Mouse (Mus musculus): ENCODE results near the gene Utrn. TPM values are rescaled to one million over a fixed set of nuclear protein-coding genes. Genes with fewer than 3 reads are reported as not detected.
A peak's percentile ranks its signal among the peaks of the same experiment; 100 is the strongest.

The Utrn gene
- polyA plus RNA-seq, 1 experiment from 2014 or later, result 23.6 TPM

DNA sequence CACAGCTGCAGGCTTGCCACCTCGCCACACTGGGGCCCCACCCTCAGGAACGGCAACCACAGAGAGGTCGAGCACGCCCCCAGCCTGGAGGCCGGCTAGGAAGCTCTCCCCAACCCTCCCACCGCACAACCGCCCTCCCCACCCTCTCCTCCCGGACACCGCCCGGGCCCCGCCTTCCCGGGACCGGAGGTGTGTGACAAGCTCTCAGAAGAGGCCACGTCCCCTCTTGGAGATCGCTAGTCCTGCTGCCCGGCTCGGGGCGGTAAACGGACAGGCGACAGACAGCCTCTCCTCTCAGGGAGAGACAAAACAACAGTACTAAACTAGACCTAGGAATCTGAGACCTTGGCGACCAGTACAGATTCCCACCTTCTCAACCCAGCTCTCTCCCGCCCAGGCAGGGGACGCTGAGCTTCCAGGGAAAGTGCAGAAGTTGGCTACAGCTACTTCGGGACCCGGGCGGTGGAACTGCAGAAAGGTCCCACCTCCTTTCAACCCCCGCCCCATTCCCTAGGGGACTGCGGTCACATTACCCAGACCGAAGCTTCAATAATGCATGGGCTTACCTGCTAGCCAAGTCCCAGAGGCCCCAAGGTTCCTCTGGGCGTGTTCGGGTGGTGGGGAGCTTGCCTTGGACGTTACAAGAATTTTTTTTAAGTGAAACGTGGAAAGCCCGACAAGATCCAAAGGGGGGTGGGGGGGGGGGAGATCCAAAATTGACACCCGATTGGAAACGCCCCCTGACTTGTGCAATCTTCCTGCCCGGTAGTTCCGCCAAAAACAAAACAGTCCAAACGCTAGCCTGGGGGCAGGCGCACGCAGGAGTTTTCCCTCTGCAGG, 756 bp downstream of the Utrn start:
- Histone ChIP-seq H3K27ac (peak overlapping the region; percentile 51), H3K4me2 (replicated peaks) (peak overlapping the region; percentile 95), H3K9ac (replicated peaks) (peak overlapping the region; percentile 71), H3K36me3 (no peaks in the 10 kb centered on the region), H3K9me3 (no peaks in the 10 kb centered on the region), H3K27me3 (peaks cover 12% of the 10 kb centered on the region; the same call in 1 of the 2 replicates), H3K4me1 (replicated peaks) (peaks cover 23% of the 10 kb centered on the region), H3K4me3 (replicated peaks) (peak overlapping the region; percentile 72)
- peak; percentile 77 for ATAC-seq
- WGBS, result under 1% methylated on average over 35 of the region's 41 CpGs

DNA sequence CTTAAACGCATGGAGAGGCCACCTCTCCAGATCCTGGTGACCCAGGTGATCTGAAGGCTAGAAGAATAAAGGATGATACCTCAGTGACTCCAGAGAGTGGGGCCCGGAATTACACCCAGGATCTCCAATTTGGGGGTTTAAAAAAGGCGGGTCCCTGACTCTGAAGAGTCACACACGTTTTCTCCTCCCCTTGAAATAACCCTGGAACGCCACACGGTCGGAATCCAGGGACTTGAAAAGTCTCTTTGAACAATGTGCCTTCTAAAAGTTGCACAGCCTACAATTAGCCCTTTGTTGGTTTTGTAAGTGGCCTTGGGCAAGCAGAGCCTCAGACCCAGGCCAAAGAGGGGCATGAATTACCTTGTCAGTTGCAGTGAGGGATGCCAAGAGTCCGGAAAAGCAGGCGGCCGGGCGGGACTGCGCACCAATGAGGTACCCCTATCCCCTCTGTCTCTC, 1.4 kb downstream of the Utrn start:
- Histone ChIP-seq H3K9me3 (no peaks in the 10 kb centered on the region), H3K4me3 (replicated peaks) (peak overlapping the region; percentile 72), H3K36me3 (no peaks in the 10 kb centered on the region), H3K4me1 (replicated peaks) (peaks cover 23% of the 10 kb centered on the region), H3K27ac (no peak overlapping the region), H3K4me2 (replicated peaks) (peak overlapping the region; percentile 95), H3K27me3 (peaks cover 12% of the 10 kb centered on the region; the same call in 1 of the 2 replicates), H3K9ac (replicated peaks) (peak overlapping the region; percentile 71)
- under 1% methylated on average over 12 of the region's 12 CpGs for WGBS
- 0 out of 2 replicates have a peak, but pooled peaks have one; percentile 1 for ATAC-seq

DNA sequence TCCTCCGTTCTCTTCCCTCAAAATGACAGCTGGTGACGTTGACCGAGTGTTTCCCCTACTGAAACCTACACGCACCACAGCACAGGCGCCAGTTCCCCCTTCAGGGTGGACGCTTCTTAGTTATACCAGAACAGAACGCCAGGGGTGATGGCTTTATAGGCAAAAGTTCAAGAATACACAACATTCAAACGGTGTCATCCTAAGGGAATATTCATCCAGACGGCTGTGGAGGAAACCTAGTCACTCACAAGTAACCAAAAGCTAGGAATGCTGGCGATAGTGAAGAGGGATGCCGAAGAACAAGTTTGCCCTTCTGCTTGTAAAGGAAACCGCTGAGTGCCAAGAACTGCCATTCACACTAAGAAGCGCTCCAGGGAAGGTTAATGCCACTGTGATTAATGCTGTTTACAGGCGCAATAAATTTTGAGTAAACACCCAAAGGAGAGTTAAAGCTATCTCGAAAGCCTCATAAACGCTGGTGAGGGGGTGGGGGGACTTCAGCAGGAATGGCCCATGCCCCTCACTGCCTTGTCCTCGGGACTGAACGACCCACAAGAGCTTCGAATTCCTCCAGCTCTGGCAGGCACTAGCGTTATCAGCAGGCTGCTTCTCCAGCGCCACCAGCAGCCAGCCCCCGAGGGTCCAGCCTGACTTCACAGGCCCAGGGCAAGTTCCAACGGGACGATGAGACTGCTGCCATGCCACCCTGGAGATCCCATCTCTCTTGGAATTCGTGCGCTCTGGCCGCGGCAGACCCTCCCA, 2.0 kb downstream of the Utrn start:
- H3K4me2 ChIP-seq (replicated peaks), result peak overlapping the region; percentile 95
- 0 out of 2 replicates have a peak, but pooled peaks have one; percentile 5 for ATAC-seq
- H3K27me3 ChIP-seq, result peaks cover 12% of the 10 kb centered on the region; the same call in 1 of the 2 replicates
- no peaks in the 10 kb centered on the region for H3K9me3 ChIP-seq
- H3K4me3 ChIP-seq (replicated peaks), result peak overlapping the region; percentile 72
- 3% methylated on average over 28 of the region's 28 CpGs for WGBS
- H3K4me1 ChIP-seq (replicated peaks), result peaks cover 23% of the 10 kb centered on the region
- H3K27ac ChIP-seq, result no peak overlapping the region
- H3K9ac ChIP-seq (replicated peaks), result peak overlapping the region; percentile 71
- no peaks in the 10 kb centered on the region for H3K36me3 ChIP-seq

DNA sequence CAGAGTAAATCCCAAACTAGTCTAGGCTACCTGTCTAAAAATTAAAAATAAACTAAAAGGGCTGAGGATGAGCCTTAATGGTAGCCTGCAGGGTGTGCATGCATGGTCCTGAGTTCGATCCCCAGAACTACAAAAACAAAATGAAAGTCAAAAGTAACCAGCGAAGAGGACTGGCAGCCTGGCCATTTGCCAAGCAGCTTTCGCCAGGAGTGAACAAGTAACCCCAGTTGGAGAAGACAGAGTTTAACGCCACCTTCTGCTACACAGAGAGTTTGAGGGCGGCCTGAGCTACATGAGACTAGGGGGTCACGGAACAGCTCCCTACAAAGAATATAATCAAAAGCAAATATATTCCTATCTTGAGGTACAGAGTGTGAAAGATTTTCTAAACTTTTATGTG, 4.0 kb downstream of the Utrn start:
- H3K27ac ChIP-seq, result no peak overlapping the region
- ATAC-seq, result no peak
- peaks cover 30% of the 10 kb centered on the region for H3K4me1 ChIP-seq (replicated peaks)
- WGBS, result 90% methylated on average over 6 of the region's 6 CpGs
- no peak overlapping the region for H3K4me3 ChIP-seq (replicated peaks)
- H3K4me2 ChIP-seq (replicated peaks), result no peak overlapping the region
- no peaks in the 10 kb centered on the region for H3K36me3 ChIP-seq
- no peaks in the 10 kb centered on the region for H3K9me3 ChIP-seq
- H3K27me3 ChIP-seq, result peaks cover 12% of the 10 kb centered on the region; the same call in 1 of the 2 replicates
- no peak overlapping the region for H3K9ac ChIP-seq (replicated peaks)

DNA sequence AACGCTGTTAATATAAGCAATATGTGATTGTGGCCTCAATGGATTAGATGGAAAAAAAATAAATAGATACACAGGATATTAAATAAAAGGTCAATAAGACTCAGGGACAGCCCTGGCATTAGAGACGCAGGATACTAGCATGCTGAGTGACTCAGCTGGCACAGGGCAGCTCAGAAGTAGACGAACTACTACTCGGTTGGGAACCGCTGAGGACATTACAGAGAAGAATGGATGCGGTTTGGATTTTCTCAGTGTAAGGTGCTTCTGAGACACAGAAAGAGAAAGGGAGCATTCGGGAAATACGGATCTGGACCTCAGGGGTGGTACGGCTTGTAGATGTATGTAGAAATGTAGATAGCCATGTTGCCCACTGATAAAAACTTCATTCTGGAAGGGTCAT, 5.6 kb downstream of the Utrn start:
- no peaks in the 10 kb centered on the region for H3K36me3 ChIP-seq
- no peak overlapping the region for H3K4me2 ChIP-seq (replicated peaks)
- H3K9me3 ChIP-seq, result no peaks in the 10 kb centered on the region
- H3K27me3 ChIP-seq, result peaks cover 12% of the 10 kb centered on the region; the same call in 1 of the 2 replicates
- ATAC-seq, result no peak
- no peak overlapping the region for H3K27ac ChIP-seq
- H3K4me3 ChIP-seq (replicated peaks), result no peak overlapping the region
- H3K9ac ChIP-seq (replicated peaks), result no peak overlapping the region
- peaks cover 27% of the 10 kb centered on the region for H3K4me1 ChIP-seq (replicated peaks)
- 86% methylated on average over 9 of the region's 9 CpGs for WGBS

DNA sequence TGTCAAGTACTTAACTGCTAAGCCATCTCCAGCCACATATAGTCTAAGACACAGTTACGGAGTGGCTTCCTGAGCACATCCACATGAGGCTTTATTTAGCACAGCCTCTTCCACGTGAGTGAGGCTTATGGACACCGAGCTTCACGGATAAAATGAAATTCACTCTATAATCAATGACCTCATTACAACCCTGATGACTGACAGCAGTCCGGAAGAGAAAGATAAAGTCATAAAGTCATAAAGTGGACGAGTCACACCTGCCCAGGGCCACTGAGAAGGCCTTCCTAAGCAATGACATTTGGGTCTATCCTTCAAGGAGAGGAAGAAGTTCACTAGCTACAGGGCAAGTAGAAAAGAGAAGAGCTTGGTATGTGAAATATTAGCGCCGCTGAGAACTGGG, 7.1 kb downstream of the Utrn start:
- Histone ChIP-seq H3K4me2 (replicated peaks) (no peak overlapping the region), H3K4me3 (replicated peaks) (no peak overlapping the region), H3K9ac (replicated peaks) (no peak overlapping the region), H3K9me3 (no peaks in the 10 kb centered on the region), H3K27me3 (peaks cover under 1% of the 10 kb centered on the region; the same call in 1 of the 2 replicates), H3K27ac (no peak overlapping the region), H3K4me1 (replicated peaks) (peaks cover 14% of the 10 kb centered on the region), H3K36me3 (no peaks in the 10 kb centered on the region)
- 91% methylated on average over 8 of the region's 8 CpGs for WGBS
- no peak for ATAC-seq

DNA sequence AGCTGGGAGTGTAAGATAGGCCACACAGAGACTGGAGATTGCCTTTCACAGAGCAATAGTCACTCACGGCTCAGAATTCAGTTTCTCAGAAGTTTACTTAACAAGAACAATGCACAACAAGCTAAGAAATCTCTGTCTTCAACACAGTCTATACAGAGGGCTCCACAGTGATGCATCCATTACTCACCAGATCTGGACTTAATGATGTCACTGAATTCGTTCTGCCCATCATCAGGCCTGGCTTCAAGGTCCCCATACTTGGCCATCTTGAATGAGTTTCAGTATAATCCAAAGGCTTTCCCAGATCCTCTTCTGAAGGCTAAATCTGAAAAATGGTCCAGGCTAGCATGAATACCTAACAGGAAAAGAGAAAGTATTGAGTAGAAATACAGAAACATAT, 7.8 kb downstream of the Utrn start:
- no peak overlapping the region for H3K27ac ChIP-seq
- no peak overlapping the region for H3K9ac ChIP-seq (replicated peaks)
- peaks cover 8% of the 10 kb centered on the region for H3K4me1 ChIP-seq (replicated peaks)
- no peak for ATAC-seq
- no peak overlapping the region for H3K4me2 ChIP-seq (replicated peaks)
- no peaks in the 10 kb centered on the region for H3K36me3 ChIP-seq
- 76% methylated on average over 2 of the region's 2 CpGs for WGBS
- H3K9me3 ChIP-seq, result no peaks in the 10 kb centered on the region
- H3K4me3 ChIP-seq (replicated peaks), result no peak overlapping the region
- no peaks in the 10 kb centered on the region for H3K27me3 ChIP-seq

DNA sequence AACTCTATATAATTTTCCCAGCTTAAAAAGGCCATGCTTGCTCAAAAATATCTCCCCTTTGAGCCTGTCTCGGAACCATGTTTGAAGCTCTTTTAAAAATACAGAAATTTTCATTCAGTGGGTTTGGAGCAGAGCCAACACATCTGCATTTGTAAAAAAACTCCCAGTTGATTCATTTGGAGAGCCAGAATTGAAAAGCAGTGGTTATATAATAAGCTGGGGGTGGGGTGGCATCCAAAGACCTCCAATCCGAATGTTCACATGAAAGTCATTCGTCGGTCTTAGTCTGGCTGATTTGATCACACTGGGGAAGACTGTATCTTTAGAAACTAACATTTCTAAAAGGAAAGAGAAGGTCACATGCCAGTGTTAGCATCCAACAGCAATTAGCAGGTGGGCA, 8.4 kb downstream of the Utrn start:
- no peaks in the 10 kb centered on the region for H3K27me3 ChIP-seq
- no peak for ATAC-seq
- H3K4me1 ChIP-seq (replicated peaks), result peaks cover 8% of the 10 kb centered on the region; the same call in 1 of the 2 replicates
- H3K9me3 ChIP-seq, result no peaks in the 10 kb centered on the region
- H3K4me2 ChIP-seq (replicated peaks), result no peak overlapping the region
- H3K9ac ChIP-seq (replicated peaks), result no peak overlapping the region
- H3K27ac ChIP-seq, result no peak overlapping the region
- no peak overlapping the region for H3K4me3 ChIP-seq (replicated peaks)
- H3K36me3 ChIP-seq, result no peaks in the 10 kb centered on the region
- 55% methylated on average over 4 of the region's 4 CpGs for WGBS

DNA sequence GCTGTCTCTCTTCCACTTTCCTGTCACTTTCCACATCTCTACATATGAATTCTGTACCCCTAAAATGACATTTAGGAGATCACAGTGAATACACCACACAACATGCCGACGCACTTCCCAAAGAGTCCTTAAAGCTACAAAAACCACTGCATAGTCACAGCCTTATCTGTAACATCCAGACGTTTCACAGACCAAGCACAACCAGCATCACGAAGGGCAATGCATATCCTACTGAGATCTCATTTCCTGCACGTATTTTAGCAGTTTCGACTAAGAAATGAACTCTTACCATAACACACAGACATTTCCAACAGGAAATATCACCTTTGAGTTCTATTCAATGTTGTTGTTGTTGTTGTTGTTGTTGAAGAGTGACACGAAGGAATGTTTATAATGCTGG, 8.8 kb downstream of the Utrn start:
- H3K9ac ChIP-seq (replicated peaks), result no peak overlapping the region
- peaks cover 8% of the 10 kb centered on the region; the same call in 1 of the 2 replicates for H3K4me1 ChIP-seq (replicated peaks)
- H3K4me2 ChIP-seq (replicated peaks), result no peak overlapping the region
- no peaks in the 10 kb centered on the region for H3K36me3 ChIP-seq
- no peak for ATAC-seq
- H3K9me3 ChIP-seq, result no peaks in the 10 kb centered on the region
- no peak overlapping the region for H3K27ac ChIP-seq
- no peak overlapping the region for H3K4me3 ChIP-seq (replicated peaks)
- 86% methylated on average over 7 of the region's 7 CpGs for WGBS
- no peaks in the 10 kb centered on the region for H3K27me3 ChIP-seq

DNA sequence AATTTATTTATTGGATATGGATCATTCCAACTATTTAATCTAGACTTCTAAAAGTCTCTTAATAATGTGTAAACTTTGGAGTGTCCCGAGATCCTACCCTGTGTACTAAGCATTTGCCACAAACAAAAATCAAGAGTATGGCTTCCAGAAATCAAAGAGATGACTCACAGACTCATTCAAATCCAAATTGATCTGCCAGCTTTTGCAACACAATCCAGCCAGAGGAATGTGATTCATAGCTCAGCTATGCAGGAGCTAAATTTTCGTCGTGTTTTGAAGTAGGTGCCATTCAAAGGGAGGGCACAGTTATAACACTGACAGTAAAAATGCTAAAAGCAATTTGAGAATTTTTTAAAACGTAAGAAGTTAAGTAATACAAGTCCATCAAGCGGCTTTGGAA, 11.1 kb downstream of the Utrn start:
- H3K4me2 ChIP-seq (replicated peaks), result no peak overlapping the region

DNA sequence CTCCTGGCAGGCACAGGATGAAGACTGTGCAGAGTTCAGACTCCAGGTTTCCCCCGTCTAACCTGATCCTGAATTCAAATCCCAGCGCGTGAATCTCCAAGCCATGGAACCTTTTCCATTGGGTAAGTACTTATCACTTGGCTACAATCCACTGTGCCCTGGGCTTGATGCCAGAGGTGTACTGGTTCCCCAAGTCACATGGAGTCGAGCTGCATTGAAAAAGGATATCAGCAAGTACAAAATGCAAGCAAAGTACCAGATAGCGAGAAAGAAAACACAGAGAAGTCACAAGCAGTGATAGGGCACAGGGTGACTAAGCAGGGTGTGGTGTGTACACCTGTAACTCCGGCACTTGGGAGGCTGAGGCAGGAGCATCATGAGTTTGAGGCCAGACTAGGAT, 14.9 kb downstream of the Utrn start:
- no peaks in the 10 kb centered on the region for H3K4me1 ChIP-seq (replicated peaks)

More for the DNA sequence above, 11.1 kb downstream of the Utrn start:
- no peaks in the 10 kb centered on the region for H3K36me3 ChIP-seq
- H3K27me3 ChIP-seq, result no peaks in the 10 kb centered on the region
- H3K27ac ChIP-seq, result no peak overlapping the region
- WGBS, result 84% methylated on average over 5 of the region's 5 CpGs
- H3K9ac ChIP-seq (replicated peaks), result no peak overlapping the region
- peaks cover 8% of the 10 kb centered on the region; the same call in 1 of the 2 replicates for H3K4me1 ChIP-seq (replicated peaks)
- H3K4me3 ChIP-seq (replicated peaks), result no peak overlapping the region
- ATAC-seq, result no peak
- no peaks in the 10 kb centered on the region for H3K9me3 ChIP-seq

DNA sequence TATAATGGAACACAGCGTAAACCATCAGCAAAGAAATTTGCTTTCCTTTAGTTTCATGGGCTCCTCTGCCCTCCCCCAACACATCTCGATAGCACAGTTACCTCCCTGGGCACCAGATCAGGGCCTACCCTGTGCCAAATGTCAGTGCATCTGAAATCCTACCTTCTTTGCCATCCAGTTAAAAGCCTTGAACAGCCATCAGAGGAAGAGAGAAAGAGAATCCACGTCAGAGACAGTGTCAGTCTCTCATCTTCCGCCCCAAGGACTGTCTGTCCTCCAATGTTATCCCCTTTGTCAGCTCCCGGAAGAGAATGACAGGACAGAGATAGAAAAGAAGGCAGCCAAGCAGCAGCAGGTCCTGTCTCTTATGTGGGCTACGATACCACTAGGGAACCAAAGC, 15.4 kb downstream of the Utrn start:
- no peak overlapping the region for H3K4me2 ChIP-seq (replicated peaks)
- H3K9ac ChIP-seq (replicated peaks), result no peak overlapping the region
- no peaks in the 10 kb centered on the region for H3K4me1 ChIP-seq (replicated peaks)
- H3K27ac ChIP-seq, result no peak overlapping the region
- no peaks in the 10 kb centered on the region for H3K36me3 ChIP-seq
- 83% methylated on average over 6 of the region's 6 CpGs for WGBS
- no peaks in the 10 kb centered on the region for H3K27me3 ChIP-seq
- H3K4me3 ChIP-seq (replicated peaks), result no peak overlapping the region
- no peak for ATAC-seq
- no peaks in the 10 kb centered on the region for H3K9me3 ChIP-seq

More for the DNA sequence above, 14.9 kb downstream of the Utrn start:
- Histone ChIP-seq H3K9me3 (no peaks in the 10 kb centered on the region), H3K27ac (no peak overlapping the region), H3K9ac (replicated peaks) (no peak overlapping the region), H3K4me2 (replicated peaks) (no peak overlapping the region), H3K27me3 (no peaks in the 10 kb centered on the region), H3K36me3 (no peaks in the 10 kb centered on the region), H3K4me3 (replicated peaks) (no peak overlapping the region)
- WGBS, result 93% methylated on average over 6 of the region's 6 CpGs
- no peak for ATAC-seq

Measured in midbrain, embryonic 13.5 days (tissue).